Mouse (Mus musculus) thymus, adult 2 months (tissue): ENCODE results near the gene Hspa2.

Experiments used
- CTCF ChIP-seq: fragments of 200-500 bp; IDR thresholded peaks from 2 replicates; pipeline ENCODE4 v1.5.1; 2012; ENCODE audit warnings: mild to moderate bottlenecking, control low read depth, low read length, moderate library complexity, borderline replicate concordance; ENCODE audit not compliant: control insufficient read depth, poor library complexity, insufficient read depth; ENCODE audit errors: extremely low read depth
- POLR2A ChIP-seq: fragments of 200-500 bp; IDR thresholded peaks from 2 replicates; pipeline ENCODE4 v1.6.1; 2012; ENCODE audit warnings: mild to moderate bottlenecking, low read length, control low read depth, moderate library complexity; ENCODE audit not compliant: control insufficient read depth, poor library complexity, insufficient read depth; ENCODE audit errors: extremely low read depth

- TF ChIP-seq POLR2A (no peak), CTCF (no peak)
These were observed 26.9 kb upstream of the Hspa2 start for GRCm38 (mm10) chr12:76377059-76377458.
